Mouse (Mus musculus) heart, postnatal 10 days (tissue): ENCODE data around the gene Tmem183a. TPM values are rescaled to one million over a fixed set of nuclear protein-coding genes. Genes with fewer than 3 reads are reported as not detected.

Experiments
- DNase-seq, 2 experiments: peaks; one replicate each; pipeline ENCODE4 v3.0.0; 2021
- intact Hi-C: fragments of 180-260 bp; cut with DNase I; formaldehyde crosslinking; loops from one replicate; pipeline ENCODE4 v1.15.1; 2025
- total RNA-seq, 2 experiments: library from RNA; stranded (reverse); gene quantifications; 2 replicates each; pipeline ENCODE4 v1.2.3; 2021

Tmem183a gene
- total RNA-seq, 2 experiments from 2014 or later: 24.2 to 25.7 TPM

- intact Hi-C loops: no loop called here
- DNase-seq: no peak
Measured at GRCm38 (mm10) chr1:134326841-134327346, 34.9 kb downstream of the Tmem183a start.

- intact Hi-C loops: loop anchor here (1.0 to 5.0 kb wide), 4 partner anchors 78 to 270 kb away; no protein-coding TSS in a partner anchor
- DNase-seq: peak; percentile 65 to 78
Measured at GRCm38 (mm10) chr1:134322591-134322990, 39.2 kb downstream of the Tmem183a start.

GRCm38 (mm10) chr1:134320691-134321301, 41.0 kb downstream of the Tmem183a start:
- intact Hi-C loops: loop anchor here (5.0 kb wide), 2 partner anchors 123 to 268 kb away; no protein-coding TSS in a partner anchor
- no peak for DNase-seq

GRCm38 (mm10) chr1:134318261-134318660, 43.5 kb downstream of the Tmem183a start:
- no peak for DNase-seq
- intact Hi-C loops: no loop called here

- intact Hi-C loops: no loop called here
- DNase-seq: no peak
Measured at GRCm38 (mm10) chr1:134316361-134316760, 45.4 kb downstream of the Tmem183a start.

- intact Hi-C loops: no loop called here
Measured at GRCm38 (mm10) chr1:134315181-134315580, 46.6 kb downstream of the Tmem183a start.

GRCm38 (mm10) chr1:134311760-134312159, 50.0 kb downstream of the Tmem183a start:
- intact Hi-C loops: no loop called here
- no peak for DNase-seq

More at GRCm38 (mm10) chr1:134315181-134315580, 46.6 kb downstream of the Tmem183a start:
- no peak for DNase-seq

GRCm38 (mm10) chr1:134310729-134311128, 51.0 kb downstream of the Tmem183a start:
- DNase-seq: no peak

GRCm38 (mm10) chr1:134310291-134310690, 51.5 kb downstream of the Tmem183a start:
- intact Hi-C loops: no loop called here
- DNase-seq: no peak

More at GRCm38 (mm10) chr1:134310729-134311128, 51.0 kb downstream of the Tmem183a start:
- intact Hi-C loops: no loop called here

GRCm38 (mm10) chr1:134307409-134307808, 54.4 kb downstream of the Tmem183a start:
- intact Hi-C loops: no loop called here
- DNase-seq: no peak

- no peak for DNase-seq
- intact Hi-C loops: loop anchor here (1.0 kb wide), 1 partner anchor 27 kb away; the partner anchor contains the start of gene Ppfia4
Measured at GRCm38 (mm10) chr1:134304940-134305339, 56.8 kb downstream of the Tmem183a start.

GRCm38 (mm10) chr1:134302568-134303238, 59.1 kb downstream of the Tmem183a start:
- intact Hi-C loops: no loop called here
- peak; percentile 91 to 92 for DNase-seq

- DNase-seq: peak; percentile 56 to 72
Measured at GRCm38 (mm10) chr1:134298636-134299411, 63.0 kb downstream of the Tmem183a start.

GRCm38 (mm10) chr1:134297265-134297664, 64.5 kb downstream of the Tmem183a start:
- intact Hi-C loops: no loop called here
- DNase-seq: no peak

More at GRCm38 (mm10) chr1:134298636-134299411, 63.0 kb downstream of the Tmem183a start:
- intact Hi-C loops: no loop called here

Other genes with a start within 250 kb of the Tmem183a start
- gene Chil1, start 179.8 kb downstream of the Tmem183a start, total RNA-seq: under 1 TPM; 0.53 to 0.55 TPM
- gene Mybph, start 168.5 kb downstream of the Tmem183a start, total RNA-seq: under 1 TPM in 1 of 2 experiments, not detected in 1; 0.32 TPM
- gene Adora1, start 126.5 kb downstream of the Tmem183a start, total RNA-seq: 10 to 100 TPM; 12.0 to 19.4 TPM
- not detected for gene Myog, start 72.0 kb downstream of the Tmem183a start, total RNA-seq
- gene Ppfia4, start 29.1 kb downstream of the Tmem183a start, total RNA-seq: 1 to 10 TPM; 3.4 to 3.7 TPM
- not detected for gene 4933406M09Rik, start 24.0 kb upstream of the Tmem183a start, total RNA-seq
- gene Cyb5r1, start 43.6 kb upstream of the Tmem183a start, total RNA-seq: 10 to 100 TPM; 31.0 to 33.4 TPM
- gene Adipor1, start 53.4 kb upstream of the Tmem183a start, total RNA-seq: 100 to 1,000 TPM; 132 to 133 TPM
- 10 to 100 TPM; 18.3 to 19.6 TPM for gene Klhl12, start 93.6 kb upstream of the Tmem183a start, total RNA-seq
- gene Rabif, start 132.7 kb upstream of the Tmem183a start, total RNA-seq: 10 to 100 TPM; 11.6 to 12.8 TPM
- not detected for gene Mgat4e, start 187.7 kb upstream of the Tmem183a start, total RNA-seq
- 10 to 100 TPM; 27.6 to 34.5 TPM for gene Kdm5b, start 198.2 kb upstream of the Tmem183a start, total RNA-seq